Mouse (Mus musculus) neutrophil, adult 5-6 weeks (primary cell): ENCODE results near the gene Slc25a13. TPM values are rescaled to one million over a fixed set of nuclear protein-coding genes. Genes with fewer than 3 reads are reported as not detected.

Experiments
- ATAC-seq: fragments of 151-379, 151-347 bp; 2 replicates; pipeline ENCODE4 v1.8.0; 2017; ENCODE audit warnings: mild to moderate bottlenecking, moderate TSS enrichment; ENCODE audit not compliant: insufficient number of reproducible peaks, poor library complexity, low FRiP score, severe bottlenecking; ENCODE audit errors: extremely low read depth
- total RNA-seq: library from RNA; stranded (forward); fragments of 200-1000 nt; gene quantifications from 2 replicates; pipeline ENCODE4 v1.2.3, GENCODE M21; 2017

The Slc25a13 gene
- total RNA-seq, 1 experiment from 2014 or later = 1.6 TPM

DNA sequence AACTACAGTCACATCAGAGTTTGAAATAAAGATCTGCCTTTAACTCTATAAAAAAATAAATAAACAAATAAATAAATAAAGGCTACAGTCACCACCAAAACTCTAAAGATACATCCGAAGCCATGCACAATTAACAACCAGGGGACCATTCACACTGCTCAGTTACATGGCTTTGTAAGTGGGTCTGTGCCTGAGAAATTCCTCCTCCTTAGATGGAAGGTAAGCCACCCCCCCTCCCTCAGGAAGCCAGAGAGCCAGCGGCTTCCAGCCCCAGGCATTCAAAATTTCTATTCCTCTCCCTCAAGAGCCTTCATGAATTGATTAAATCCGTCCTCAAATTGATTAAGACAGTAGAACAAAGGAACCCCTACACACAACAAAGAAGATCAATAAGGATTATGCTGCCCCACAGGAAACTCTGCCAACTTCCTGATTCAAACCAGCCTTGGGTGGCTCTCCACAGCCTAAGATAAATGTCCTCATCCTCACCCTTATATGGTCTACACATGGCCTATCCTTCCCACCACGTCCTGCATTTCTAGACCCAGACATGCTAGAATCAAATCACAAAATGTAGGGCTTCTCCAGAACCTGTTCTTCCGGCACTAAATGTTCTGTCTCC lies 41.5 kb downstream of the Slc25a13 start:
- ATAC-seq = no peak

DNA sequence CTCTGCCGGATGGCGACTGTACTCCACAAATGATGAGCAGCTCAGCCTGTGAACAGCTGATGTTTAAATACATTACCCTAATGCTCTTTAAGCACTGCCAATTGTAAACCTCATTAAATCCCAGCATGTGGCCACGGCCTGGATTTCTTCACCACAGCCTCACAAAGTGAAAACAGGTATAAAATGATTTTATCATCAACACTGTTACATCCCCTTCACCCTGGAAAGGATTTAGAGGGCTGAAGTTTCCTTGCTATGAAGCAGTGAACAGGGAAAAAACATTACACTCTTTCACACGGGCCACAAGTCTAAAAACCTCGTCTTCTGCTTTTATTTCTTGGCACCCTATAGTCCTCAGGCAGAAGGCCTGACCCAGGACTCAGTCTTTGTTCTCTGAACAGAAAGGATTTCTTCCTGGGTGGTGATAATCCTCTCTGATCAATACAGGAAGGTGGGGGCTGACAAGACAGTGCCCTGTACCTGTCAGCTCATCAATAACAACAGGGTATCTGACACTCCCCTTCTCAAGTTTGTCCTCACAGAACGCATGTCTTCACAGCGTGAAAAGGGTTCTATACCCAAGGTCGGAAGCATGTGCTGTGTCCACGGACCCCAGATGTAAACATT lies 42.9 kb downstream of the Slc25a13 start:
- no peak for ATAC-seq

DNA sequence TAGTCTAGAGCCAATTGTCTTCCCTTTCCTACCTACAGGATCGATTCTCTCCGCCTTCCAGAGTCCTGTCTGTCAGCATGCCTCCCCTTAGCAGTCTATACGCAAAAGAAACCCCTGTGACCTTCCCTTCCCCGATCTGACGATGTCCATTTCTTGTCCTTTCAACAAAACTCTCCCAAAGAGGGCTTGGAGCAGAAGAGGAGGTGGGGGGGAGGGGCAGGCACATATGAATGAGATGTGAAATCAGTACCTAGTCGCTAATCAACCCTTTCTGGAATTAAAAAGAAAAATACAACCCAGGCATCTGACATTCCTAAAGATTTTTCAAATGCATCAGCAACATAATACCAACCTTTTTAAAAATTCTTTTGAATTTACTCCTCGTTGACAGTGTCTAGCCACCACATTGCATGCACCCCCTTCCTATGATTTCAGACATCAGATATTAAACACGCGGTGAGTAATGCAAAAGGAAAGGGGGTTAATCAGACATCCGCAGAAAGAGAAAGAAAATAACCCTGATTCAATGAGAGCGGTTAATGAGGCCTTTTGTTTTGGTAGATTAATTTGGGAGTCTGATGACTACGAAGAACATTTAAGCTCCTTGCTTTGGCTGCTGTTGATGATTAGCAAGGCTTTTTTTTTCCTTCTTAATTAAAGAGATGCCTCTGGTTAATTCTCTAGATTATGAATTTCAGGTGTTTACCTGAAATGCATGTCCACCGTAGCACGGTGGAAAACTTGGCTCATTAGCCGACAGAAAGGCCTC lies 43.6 kb downstream of the Slc25a13 start:
- no peak for ATAC-seq

DNA sequence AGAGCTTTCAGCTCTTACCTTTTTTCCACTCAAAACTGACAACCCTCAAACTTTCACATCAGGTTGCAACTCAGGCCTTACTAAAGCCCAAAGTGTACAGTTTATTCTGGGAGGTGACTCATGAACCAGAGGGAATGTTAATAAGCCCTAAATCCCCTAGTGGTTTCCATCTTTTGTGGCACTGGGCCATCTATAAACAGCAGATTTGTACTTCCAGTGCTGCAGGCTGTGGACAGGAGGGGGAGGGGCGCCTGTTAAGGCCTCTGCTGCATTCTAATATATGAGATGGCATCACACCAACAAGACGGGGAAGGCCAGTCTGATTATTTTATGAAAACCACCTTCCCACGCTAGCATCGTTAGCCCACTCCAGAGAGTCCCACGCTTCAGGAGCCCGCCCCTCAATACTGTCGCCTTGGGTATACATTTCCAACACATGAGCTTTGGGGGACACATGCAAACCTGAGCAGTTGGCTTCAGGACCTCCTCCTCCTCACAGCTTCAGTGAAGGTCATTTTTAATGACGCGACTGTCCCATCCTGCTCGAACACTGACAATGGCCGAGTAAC lies 48.3 kb downstream of the Slc25a13 start:
- no peak for ATAC-seq

DNA sequence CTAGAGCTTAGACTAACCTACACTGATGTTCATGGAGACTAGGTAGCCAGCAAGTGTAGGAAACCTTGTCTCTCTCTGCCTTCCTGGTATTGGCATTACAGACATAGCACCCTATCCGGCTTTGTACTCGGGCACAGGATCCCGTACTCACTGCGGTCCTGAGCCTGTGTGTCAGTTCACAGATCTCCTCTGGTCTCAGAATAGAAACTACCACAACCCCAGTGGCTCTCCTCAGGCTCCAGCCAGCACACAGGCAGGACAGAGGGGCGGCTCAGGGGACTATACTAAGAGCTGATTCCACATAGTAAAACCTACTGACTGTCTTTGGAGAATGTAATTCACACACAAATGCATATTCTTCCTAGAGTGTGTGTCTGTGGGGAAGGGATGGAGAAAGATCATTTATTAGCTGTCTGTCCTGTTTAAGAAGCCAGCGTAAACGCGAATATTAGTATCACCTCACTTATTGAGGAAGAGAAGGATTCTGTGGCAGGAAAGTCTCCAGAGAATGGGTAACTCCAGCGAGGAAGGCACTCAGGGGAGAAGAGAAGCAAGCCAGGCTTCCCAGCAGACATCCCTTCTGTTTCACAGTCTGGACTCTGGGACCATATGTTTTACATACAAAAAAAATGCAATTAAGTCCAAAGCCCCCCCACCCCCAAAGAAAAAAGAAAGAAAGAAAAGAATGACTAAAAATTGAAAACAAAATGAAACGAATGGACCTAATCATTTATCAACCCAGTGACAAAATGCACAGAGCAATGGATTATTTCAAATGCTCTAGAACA lies 49.4 kb downstream of the Slc25a13 start:
- no peak for ATAC-seq

DNA sequence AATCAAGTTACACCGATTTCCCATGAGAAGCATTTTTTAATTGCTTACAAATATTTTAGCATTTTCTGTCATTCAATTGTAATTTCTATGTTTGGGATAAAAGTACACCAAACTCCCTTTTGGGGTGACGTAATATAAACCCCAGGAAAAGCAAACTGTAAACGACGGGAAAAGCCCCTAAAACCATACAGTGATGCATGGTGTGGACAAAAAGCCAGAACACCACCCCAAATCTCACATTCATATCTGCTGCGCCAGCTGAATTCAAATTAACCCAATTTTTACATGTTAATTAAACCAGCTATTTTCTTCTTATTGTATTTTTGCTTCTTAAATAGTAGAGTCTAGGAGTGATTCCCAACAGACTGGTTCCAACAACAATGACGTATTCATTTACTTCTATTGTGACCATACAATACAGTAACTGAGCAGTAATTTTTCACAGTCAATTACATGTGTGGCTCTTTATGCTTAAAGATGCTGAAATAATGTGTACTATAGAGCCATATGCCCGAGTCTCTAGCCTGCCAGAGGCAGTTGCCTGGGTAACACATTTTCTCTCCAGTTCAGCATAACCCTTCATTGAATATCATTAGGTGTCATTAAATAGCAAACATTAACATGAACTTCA lies 53.9 kb downstream of the Slc25a13 start:
- no peak for ATAC-seq

DNA sequence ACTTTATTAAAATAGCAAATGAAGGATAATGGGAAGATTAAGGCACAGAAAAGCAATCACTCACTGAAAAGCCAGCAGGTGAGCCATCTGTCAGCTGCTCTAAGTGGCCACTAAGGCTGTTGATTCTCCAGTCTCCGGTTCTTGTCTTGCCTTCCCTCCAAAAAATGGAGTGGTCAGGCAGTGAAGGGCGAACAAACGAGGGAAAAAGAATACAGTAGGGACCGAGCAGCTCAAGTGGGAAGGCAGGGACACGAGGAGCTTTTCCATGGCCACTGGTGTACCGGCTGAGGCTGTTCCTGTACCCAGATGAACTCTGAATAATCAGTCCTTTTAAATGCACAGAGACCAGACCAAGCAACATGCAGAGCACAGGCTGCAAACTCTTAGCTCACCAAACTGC lies 54.8 kb downstream of the Slc25a13 start:
- ATAC-seq = no peak

DNA sequence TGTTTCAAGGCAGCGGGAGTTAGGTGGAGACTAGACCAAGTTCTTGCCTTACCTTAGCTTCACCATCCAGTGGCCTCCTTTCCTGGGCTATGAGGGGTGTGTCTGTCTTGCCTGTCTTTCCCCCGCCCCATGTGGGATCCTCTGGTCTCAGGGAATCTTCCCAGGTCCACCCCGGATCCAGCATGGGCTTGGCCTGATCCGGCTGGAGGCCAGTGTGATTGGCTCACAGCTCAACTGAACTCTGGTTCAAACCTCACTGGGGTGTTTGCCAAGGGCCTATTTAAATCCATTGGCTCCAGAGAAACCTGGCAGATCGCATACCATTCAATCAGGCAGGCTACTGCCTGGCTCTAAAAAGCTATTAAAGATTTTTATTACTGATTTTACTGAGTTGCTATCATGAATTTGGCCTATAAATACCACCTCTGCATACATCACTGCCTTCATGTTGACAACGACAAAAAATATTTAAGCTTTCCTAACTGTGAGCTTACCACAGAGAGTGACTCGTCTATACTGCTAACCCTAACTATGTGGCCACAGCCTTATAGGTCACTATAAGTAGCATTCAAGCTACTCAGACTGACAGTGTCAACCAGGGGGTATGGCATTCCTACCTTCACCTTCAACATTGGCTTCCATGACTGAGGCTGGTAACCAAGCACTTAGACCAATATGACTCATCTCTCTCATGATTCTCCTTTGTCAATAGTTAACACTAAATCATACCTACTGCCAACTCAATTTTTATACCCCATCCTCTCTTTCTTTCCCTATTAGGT lies 56.1 kb downstream of the Slc25a13 start:
- ATAC-seq = no peak

DNA sequence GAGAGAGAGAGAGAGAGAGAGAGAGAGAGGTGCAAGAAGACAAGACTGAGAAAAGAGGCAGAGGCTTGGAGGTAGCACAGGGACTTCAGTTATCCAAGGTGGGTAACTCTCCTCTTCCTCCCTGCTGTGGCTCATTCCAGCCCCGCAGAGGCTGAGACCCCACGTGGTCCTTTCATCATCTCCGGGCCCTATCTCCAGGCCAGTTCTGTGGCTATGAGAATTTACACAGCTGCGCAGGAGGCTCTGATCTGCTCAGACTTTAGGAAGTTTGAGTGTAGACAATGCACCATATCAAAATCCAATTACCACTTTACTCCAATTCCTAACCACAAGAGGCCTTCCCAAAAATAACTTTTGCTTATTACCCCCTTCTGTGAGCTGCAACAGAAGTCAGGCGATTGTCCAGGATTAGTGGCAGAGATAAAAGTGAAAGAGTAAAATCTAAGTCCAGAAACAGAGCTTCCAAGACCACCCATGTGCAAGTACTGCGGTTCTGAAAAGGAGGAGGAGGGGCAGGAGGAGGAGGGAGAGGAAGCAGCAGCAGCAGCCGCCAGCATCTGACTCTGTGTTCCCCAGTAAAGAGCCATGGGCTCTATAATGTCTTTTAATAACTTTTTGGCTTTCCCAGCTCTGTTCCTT lies 57.6 kb downstream of the Slc25a13 start:
- no peak for ATAC-seq

DNA sequence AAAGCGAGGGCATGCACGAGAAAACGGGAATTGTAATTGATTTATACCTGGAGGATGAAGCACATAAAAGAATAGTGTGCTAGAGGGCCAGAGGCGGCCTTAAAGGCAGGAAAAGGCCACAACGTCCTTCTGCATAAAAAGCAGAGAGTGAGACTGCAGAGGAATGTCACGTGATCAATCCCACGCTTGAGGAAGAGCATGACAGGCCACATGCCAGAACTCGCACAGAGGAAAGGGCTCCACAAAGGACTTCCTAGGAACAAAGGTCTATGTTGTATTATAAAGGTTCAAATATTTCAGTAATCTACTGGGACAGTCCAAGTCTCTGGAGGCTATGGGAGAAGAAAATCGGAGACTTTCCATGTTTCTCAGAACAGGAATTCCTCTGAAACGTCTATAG lies 63.5 kb downstream of the Slc25a13 start:
- no peak for ATAC-seq

DNA sequence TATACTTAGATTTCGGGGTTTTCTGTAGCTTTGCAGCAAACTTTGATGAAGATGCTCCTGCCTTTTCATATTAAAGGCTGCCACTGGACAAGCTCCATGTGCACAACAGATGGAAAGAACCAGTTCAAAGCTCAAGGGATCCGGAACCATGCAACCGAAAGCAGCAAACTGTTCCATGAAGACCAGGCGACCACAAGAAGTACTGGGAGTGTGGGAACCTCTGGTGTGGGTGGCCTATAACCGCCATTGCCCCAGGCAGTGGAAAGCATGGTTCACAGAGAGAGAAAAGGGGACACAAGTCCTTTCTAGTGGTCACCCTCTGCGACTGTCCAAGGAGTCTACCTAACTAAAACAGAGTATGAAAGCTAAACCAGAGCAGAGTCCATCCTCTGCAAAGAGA lies 66.2 kb downstream of the Slc25a13 start:
- ATAC-seq = no peak

DNA sequence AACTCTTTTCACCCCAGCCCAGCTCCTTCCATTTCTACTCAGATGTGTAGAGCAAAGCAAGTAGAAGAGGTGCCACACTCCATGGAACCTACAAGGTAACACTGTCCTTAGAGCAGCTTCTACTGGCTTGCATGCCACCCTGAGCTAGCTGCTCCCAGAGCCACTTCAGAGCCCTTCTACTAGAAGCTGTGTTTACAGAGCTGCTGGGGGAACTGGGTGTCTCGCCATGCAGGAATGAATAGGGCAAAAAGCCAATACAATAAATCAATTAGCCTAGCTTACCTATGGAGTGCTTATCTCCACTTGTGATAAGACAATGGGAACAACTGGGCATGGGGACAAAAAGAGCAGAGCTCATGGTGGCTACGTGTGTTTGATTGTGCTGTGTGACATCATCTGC lies 67.2 kb downstream of the Slc25a13 start:
- no peak for ATAC-seq

DNA sequence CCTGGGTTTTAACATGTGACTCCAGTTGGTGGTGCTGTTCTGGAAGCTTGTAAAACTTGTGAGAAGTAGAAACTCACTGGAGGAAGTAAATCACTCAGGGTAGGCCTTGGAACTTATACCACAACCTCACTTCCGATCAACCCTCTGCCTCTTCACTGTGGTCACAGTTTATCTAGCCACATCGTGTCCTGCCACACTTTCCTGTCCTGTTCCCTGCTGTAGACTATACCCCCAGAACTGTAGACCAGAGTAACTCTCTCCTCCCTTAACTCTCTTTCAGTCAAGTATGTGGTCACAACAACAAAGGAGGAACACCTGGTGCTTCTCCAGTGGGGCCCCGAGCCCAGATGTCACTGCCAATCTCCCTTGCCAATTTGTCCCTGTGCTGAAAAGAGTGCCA lies 67.6 kb downstream of the Slc25a13 start:
- no peak for ATAC-seq

DNA sequence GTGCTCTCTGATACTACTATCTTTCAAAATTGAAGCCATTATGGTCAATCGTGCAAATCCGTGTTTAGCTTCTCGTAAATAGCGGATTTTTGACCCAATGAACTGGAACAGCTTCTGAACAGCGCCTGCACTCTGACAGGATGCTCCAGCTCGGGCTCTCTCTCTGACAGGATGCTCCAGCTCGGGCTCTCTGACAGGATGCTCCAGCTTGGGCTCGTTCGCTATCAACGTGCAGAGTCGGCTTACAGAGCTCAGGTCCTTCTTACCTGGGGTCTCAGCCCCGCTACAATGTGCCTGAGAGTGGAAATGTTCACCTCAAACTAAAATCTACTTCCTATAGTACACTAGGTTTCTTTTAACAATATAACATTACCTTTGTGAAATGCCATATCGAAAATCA lies 71.6 kb downstream of the Slc25a13 start:
- ATAC-seq = no peak

DNA sequence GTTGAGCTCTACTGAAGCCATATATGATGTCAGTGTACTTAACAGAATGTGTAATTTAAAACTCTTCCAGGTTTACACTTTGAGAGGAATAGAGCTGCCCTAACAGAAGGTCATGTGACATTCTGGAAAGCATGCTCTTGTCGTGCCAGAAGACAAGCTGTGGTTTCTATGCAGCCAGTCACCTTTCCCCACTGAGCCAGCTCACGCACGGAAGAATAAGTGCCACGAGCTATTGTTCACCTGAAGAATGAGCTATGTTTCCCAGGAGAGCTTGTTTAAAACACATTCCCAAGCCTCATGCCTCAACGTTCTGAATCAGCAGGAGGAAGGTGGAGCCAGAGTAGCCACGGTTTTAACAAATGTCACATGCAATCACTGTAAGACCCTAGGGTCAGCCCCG lies 73.4 kb downstream of the Slc25a13 start:
- no peak for ATAC-seq

DNA sequence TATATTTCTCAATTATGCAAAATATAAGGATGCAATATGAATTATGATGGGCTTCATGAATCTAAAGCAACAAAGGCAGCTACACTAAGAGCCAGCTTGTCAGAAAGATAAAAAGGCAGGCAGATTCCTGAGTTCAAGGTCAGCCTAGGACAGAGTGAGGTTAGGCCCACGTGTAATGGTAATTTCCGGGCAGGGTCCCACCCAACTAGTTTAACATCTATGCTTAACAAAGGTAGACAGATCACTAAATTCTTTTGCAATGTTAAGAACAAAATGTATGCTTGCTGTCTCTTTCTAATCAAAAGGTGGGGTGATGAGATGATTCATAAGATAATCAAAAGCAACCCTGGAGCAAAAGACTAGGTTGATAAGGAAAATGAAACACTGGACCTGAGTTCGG lies 76.6 kb downstream of the Slc25a13 start:
- ATAC-seq = no peak

DNA sequence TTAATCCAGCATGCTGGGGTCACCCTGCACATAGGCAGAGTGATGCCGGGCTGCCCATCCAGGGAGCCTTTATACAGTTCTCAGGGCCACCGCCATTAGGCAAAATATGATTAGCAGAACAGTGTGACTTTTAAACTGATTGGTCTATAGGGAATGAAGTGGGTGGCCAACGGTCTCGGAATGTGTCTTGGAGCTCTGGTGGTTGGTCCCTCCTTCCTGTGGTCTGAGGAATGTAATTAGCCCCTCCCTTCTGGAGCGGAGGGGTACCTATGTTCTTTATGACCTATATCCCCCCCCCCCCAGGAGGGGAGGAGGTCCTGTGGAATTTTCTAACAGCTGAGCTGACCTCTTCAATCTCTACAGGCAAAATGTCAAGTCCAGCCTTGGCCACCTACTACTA lies 77.9 kb downstream of the Slc25a13 start:
- no peak for ATAC-seq

DNA sequence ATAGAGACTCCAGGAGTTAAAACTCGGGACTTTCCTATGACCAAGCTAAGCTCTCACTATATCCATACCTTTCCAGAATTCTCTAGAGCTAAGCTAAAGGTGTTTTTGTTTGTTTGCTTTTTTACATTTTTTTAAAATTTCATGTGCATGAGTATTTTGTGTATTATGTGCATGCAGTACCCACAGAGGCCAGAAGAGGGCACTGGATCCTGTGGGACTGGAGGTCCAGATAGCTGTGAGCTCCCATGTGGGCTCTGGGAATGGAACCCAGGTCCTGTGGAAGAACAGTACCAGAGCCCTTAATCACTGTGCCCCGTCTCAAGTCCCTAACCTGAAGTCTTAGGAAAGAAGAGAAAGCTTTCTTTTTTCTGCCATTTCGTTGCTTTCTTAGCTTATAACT lies 80.2 kb downstream of the Slc25a13 start:
- no peak for ATAC-seq
